Mouse (Mus musculus) gastrocnemius, adult 18-20 months (tissue): ENCODE measurements around the gene Pgd. TPM values are rescaled to one million over a fixed set of nuclear protein-coding genes. Genes with fewer than 3 reads are reported as not detected.
"Not testable (repeated sequence)": the region's sequence is repeated elsewhere in the genome, so short reads cannot be mapped to it uniquely, and the experiment has no call there.

Source experiments
- DNase-seq: peaks from one replicate; pipeline ENCODE4 v3.0.0; 2021; ENCODE audit warnings: low spot score
- total RNA-seq, 2 experiments: library from RNA; stranded (reverse); gene quantifications; 2 replicates each; pipeline ENCODE4 v1.2.3; 2021

The Pgd gene
- total RNA-seq, 2 experiments from 2014 or later, result 13.4 to 18.7 TPM

- not testable (repeated sequence) for DNase-seq
Observed at GRCm38 (mm10) chr4:149169926-149170325, 3.4 kb upstream of the Pgd start.

GRCm38 (mm10) chr4:149168016-149168415, 1.4 kb upstream of the Pgd start:
- no peak for DNase-seq

GRCm38 (mm10) chr4:149166957-149167611, 513 bp upstream of the Pgd start:
- no peak for DNase-seq

GRCm38 (mm10) chr4:149164150-149164549, 2.4 kb downstream of the Pgd start:
- no peak for DNase-seq

- no peak for DNase-seq
Observed at GRCm38 (mm10) chr4:149163196-149163595, 3.4 kb downstream of the Pgd start.

- DNase-seq, result no peak
Observed at GRCm38 (mm10) chr4:149161166-149161565, 5.4 kb downstream of the Pgd start.

GRCm38 (mm10) chr4:149159891-149160290, 6.7 kb downstream of the Pgd start:
- no peak for DNase-seq

- DNase-seq, result no peak
Observed at GRCm38 (mm10) chr4:149159203-149159602, 7.4 kb downstream of the Pgd start.

GRCm38 (mm10) chr4:149157415-149157973, 9.1 kb downstream of the Pgd start:
- no peak for DNase-seq

- DNase-seq, result no peak
Observed at GRCm38 (mm10) chr4:149155711-149156110, 10.9 kb downstream of the Pgd start.

GRCm38 (mm10) chr4:149154859-149155258, 11.7 kb downstream of the Pgd start:
- no peak for DNase-seq

GRCm38 (mm10) chr4:149150721-149151120, 15.8 kb downstream of the Pgd start:
- DNase-seq, result no peak

GRCm38 (mm10) chr4:149150256-149150655, 16.3 kb downstream of the Pgd start:
- peak; percentile 48 for DNase-seq

- peak; percentile 65 for DNase-seq
Observed at GRCm38 (mm10) chr4:149149611-149150010, 17.0 kb downstream of the Pgd start.

- no peak for DNase-seq
Observed at GRCm38 (mm10) chr4:149149196-149149595, 17.4 kb downstream of the Pgd start.

GRCm38 (mm10) chr4:149148084-149148483, 18.5 kb downstream of the Pgd start:
- no peak for DNase-seq

GRCm38 (mm10) chr4:149147528-149147927, 19.0 kb downstream of the Pgd start:
- no peak for DNase-seq

- DNase-seq, result no peak
Observed at GRCm38 (mm10) chr4:149145151-149145550, 21.4 kb downstream of the Pgd start.

GRCm38 (mm10) chr4:149144459-149144858, 22.1 kb downstream of the Pgd start:
- DNase-seq, result peak; percentile 89

- no peak for DNase-seq
Observed at GRCm38 (mm10) chr4:149143594-149143993, 23.0 kb downstream of the Pgd start.

- DNase-seq, result no peak
Observed at GRCm38 (mm10) chr4:149138515-149138914, 28.1 kb downstream of the Pgd start.

- peak; percentile 86 for DNase-seq
Observed at GRCm38 (mm10) chr4:149136982-149137770, 29.4 kb downstream of the Pgd start, which contains the start of gene Cenps. TSS of gene Cenps (minus strand) at chr4:149137629.
